Mouse (Mus musculus): ENCODE results near the gene Zfp689.
"Not testable (repeated sequence)": the region's sequence is repeated elsewhere in the genome, so short reads cannot be mapped to it uniquely, and the experiment has no call there.

Gene Zfp689

GRCm38 (mm10) chr7:127470743-127471645 is 22.0 kb upstream of the Zfp689 start:
- ATAC-seq (ENCODE audit: insufficient number of reproducible peaks, low FRiP score, low TSS enrichment): peak; percentile 91

GRCm38 (mm10) chr7:127470011-127470715 is 21.2 kb upstream of the Zfp689 start:
- ATAC-seq (ENCODE audit: insufficient number of reproducible peaks, low FRiP score, low TSS enrichment): no peak

- ATAC-seq (ENCODE audit: insufficient number of reproducible peaks, low FRiP score, low TSS enrichment): no peak
Observed at GRCm38 (mm10) chr7:127466606-127467005, 17.6 kb upstream of the Zfp689 start.

GRCm38 (mm10) chr7:127465670-127466069 is 16.7 kb upstream of the Zfp689 start:
- ATAC-seq (ENCODE audit: insufficient number of reproducible peaks, low FRiP score, low TSS enrichment): not testable (repeated sequence)

GRCm38 (mm10) chr7:127465191-127465590 is 16.2 kb upstream of the Zfp689 start:
- no peak for ATAC-seq (ENCODE audit: insufficient number of reproducible peaks, low FRiP score, low TSS enrichment)

- not testable (repeated sequence) for ATAC-seq (ENCODE audit: insufficient number of reproducible peaks, low FRiP score, low TSS enrichment)
Observed at GRCm38 (mm10) chr7:127459311-127459710, 10.4 kb upstream of the Zfp689 start, which contains the start of gene Prr14. Gene Prr14, plus strand, starts transcription at chr7:127459611.

GRCm38 (mm10) chr7:127458371-127459122 is 9.6 kb upstream of the Zfp689 start:
- ATAC-seq (ENCODE audit: insufficient number of reproducible peaks, low FRiP score, low TSS enrichment): not testable (repeated sequence)

GRCm38 (mm10) chr7:127454905-127455304 is 5.9 kb upstream of the Zfp689 start:
- no peak for ATAC-seq (ENCODE audit: insufficient number of reproducible peaks, low FRiP score, low TSS enrichment)

GRCm38 (mm10) chr7:127453056-127453455 is 4.1 kb upstream of the Zfp689 start:
- no peak for ATAC-seq (ENCODE audit: insufficient number of reproducible peaks, low FRiP score, low TSS enrichment)

GRCm38 (mm10) chr7:127449966-127450365 is 1.0 kb upstream of the Zfp689 start:
- no peak for ATAC-seq (ENCODE audit: insufficient number of reproducible peaks, low FRiP score, low TSS enrichment)

- no peak for ATAC-seq (ENCODE audit: insufficient number of reproducible peaks, low FRiP score, low TSS enrichment)
Observed at GRCm38 (mm10) chr7:127443976-127444375, 5.0 kb downstream of the Zfp689 start.

GRCm38 (mm10) chr7:127437724-127438123 is 11.2 kb downstream of the Zfp689 start:
- ATAC-seq (ENCODE audit: insufficient number of reproducible peaks, low FRiP score, low TSS enrichment): no peak

- ATAC-seq (ENCODE audit: insufficient number of reproducible peaks, low FRiP score, low TSS enrichment): no peak
Observed at GRCm38 (mm10) chr7:127435206-127435605, 13.8 kb downstream of the Zfp689 start.

GRCm38 (mm10) chr7:127426354-127426753 is 22.6 kb downstream of the Zfp689 start:
- ATAC-seq (ENCODE audit: insufficient number of reproducible peaks, low FRiP score, low TSS enrichment): no peak

- no peak for ATAC-seq (ENCODE audit: insufficient number of reproducible peaks, low FRiP score, low TSS enrichment)
Observed at GRCm38 (mm10) chr7:127425911-127426310, 23.0 kb downstream of the Zfp689 start.

GRCm38 (mm10) chr7:127425291-127425690 is 23.7 kb downstream of the Zfp689 start:
- ATAC-seq (ENCODE audit: insufficient number of reproducible peaks, low FRiP score, low TSS enrichment): no peak

GRCm38 (mm10) chr7:127422247-127422646 is 26.7 kb downstream of the Zfp689 start:
- ATAC-seq (ENCODE audit: insufficient number of reproducible peaks, low FRiP score, low TSS enrichment): peak; percentile 56; the same call in 1 of the 2 replicates

- ATAC-seq (ENCODE audit: insufficient number of reproducible peaks, low FRiP score, low TSS enrichment): peak; percentile 86; the same call in 1 of the 2 replicates
Observed at GRCm38 (mm10) chr7:127421388-127422191, 27.4 kb downstream of the Zfp689 start, which contains the start of gene Zfp688. Gene Zfp688, minus strand, starts transcription at chr7:127422068.

GRCm38 (mm10) chr7:127411418-127411817 is 37.5 kb downstream of the Zfp689 start:
- ATAC-seq (ENCODE audit: insufficient number of reproducible peaks, low FRiP score, low TSS enrichment): no peak
